Mouse (Mus musculus) frontal cortex, adult 2 months (tissue): ENCODE data around the gene Aig1. TPM values are rescaled to one million over a fixed set of nuclear protein-coding genes. Genes with fewer than 3 reads are reported as not detected.
A peak's percentile ranks its signal among the peaks of the same experiment; 100 is the strongest.

Experiments
- DNase-seq, 2 experiments: peaks; one replicate each; pipeline ENCODE4 v3.0.0; 2022; ENCODE audit warnings: low spot score in 1 of 2; ENCODE audit errors: extremely low spot score in 1 of 2
- polyA plus RNA-seq: library from polyadenylated mRNA; depleted of rRNA; stranded (reverse); fragments of >200 nt; gene quantifications from 2 replicates; pipeline ENCODE4 v1.2.3, GENCODE M21; 2012; rRNA removed

Aig1 gene
- polyA plus RNA-seq, 1 experiment = 69.6 TPM

DNA sequence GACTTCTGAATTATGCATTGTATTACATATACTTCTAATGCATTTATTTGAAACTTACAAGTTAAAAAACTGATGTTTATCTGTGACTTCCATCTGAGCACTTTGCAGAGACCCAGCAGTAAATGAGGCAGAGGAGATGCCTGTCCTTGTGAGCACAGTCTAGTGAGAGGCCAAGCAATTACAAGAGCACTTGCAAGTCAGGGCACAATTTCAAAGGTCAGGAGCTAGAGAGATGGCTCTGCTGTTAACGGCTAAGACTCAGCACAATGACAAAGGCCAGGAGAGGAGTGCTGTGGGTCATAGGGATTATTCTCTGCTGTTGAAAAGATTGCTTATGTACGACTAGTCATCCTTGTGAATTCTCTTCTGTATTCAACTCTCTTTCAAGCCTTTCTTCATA, 209.0 kb downstream of the Aig1 start:
- DNase-seq = no peak

DNA sequence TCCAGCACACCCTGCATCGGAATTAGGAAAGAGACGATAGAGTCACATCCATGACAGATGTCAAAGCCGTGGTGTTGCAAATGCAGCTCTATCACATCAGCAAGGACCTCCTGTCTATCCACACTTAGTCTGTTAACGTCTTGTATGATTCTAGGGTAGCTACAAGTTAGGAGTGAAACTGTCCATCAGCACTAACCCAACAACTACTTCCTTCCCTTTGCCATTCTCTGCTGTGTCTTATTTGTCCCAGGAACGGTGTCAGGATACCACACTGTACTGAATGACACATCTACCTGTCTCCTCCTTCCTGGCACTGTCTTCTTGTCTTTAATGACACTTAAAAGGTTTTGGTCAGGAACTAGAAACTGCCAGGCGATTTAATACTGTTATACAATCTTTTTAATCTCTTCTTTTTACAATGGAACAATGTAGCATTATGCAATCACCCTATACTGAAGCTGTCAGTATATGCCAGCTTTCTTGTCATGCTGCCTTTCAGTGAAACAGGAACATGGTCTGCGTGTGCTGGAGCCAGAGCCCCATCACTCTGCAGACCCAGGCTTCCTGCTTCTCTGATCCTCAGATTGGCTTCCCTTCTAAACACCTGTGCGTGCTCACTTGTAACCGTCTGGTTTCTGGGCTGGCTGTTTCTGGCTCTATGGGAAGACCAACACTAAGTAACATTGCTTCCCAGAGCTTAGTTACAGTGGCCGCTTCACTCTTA, 214.9 kb downstream of the Aig1 start:
- no peak for DNase-seq

DNA sequence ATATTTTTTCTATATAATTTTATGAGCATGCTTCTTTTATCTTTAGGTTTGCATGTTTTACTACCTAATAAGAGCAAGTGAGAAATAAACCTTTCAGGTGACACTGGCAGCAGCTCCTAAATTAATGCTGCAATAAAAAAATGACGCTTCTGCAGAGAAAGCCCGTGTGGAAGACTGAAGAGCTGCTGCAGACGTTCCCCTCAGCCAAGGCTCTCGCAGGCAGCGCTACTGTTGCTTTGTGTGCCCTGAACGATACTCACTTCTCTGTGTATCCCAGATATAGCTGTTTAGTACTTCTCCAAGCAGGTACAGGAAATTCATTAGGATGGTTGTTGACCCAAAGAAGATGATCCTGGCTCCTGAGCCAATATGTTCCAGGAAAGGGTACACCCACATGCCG, 215.5 kb downstream of the Aig1 start:
- DNase-seq = no peak

DNA sequence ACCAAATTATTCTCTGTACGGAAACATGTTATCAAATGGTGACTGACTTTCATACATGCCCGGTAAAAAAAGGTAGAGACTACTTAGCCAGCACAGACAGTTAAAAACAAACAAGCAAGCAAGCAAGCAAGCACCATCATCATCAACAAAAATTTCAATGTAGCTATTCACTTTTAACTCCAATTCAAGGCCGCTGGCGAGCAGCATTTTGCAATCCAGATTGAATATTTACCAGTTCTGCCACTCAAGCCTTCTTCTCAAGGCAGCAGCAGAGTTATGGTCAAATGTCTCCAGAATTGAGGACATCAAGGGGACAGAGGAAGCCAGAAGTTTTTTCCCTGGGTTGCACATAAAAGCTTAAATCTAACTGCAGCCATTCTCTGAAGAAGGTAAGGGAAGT, 216.7 kb downstream of the Aig1 start:
- no peak for DNase-seq

DNA sequence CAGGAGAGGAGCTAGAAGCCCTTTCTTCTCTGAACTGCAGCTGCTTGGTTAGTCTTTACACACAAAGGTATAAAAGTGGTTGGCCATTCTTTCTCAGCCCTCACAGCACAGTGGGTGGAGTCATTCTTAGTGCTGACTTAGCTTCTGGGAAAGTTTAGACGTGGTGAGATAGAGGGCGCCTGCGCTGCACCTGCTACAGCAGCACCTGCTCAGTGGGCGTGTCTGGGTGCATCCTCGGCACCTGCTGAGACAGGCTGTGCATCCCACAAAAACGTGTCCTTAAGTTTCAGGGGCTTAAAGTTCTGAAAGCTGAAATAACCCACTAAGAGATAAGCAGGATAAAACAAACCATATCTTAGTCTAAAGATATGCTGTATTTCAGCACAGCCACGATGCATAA, 227.0 kb downstream of the Aig1 start:
- peak in 1 of 2 experiments; percentile 34 for DNase-seq

DNA sequence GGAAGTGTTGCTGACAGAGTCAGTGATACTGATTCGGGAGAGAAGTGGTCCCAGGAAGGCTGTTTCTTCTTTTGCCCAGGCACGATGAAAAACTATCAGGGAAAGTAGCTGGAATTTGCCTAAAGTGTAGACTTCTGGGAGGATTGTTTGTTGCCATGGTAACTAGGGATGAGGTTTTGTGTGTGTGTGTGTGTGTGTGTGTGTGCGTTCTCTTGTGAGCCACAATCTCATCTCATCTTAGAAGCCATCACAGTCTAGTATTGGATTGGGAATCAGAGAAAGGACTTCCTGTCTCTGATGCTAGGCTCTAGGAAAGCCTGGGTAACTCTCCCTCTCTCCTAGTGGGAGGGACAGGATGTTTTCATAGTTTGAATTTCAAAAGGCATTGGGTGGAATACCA, 237.0 kb downstream of the Aig1 start:
- DNase-seq = peak in 1 of 2 experiments; percentile 20

DNA sequence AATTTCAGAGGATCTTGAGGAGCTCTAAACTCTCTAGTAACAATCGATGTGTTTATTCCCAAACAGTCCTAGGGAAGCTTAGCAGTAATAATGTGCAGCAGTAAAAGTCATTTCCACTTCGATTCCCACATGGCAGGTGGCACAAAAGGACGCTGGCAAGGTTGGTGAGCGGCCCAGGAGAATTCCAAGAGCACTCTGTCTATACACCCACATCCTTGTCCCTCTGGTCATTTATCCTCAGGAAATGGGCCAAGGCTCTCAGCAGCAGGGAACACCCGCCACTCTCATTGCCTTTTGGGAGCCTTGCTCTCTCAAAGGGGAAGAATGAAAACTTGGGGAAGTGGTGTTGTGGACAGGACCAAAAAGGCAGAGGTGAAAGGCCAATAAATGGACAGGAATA, 245.0 kb downstream of the Aig1 start:
- DNase-seq = no peak

DNA sequence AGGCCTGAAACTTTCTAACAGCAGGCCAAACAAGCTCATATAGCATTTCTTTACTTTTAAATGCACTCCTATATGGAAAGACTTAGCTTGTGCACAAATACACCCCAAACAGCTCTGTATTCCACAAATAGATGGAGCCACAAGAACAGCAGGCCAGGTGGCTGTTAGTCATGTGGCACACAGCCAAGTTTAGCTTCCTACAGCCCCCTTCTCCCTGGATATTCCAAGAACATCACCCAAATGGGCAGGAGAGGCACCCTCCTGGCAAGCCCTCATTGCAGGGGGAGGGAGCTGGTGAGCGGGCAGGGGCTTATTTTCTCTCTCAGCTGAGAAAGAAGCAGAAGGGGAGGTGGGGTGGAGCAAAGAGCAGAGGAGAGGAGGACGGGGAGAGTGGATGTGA, 267.9 kb downstream of the Aig1 start:
- peak; percentile 30 to 72 for DNase-seq

DNA sequence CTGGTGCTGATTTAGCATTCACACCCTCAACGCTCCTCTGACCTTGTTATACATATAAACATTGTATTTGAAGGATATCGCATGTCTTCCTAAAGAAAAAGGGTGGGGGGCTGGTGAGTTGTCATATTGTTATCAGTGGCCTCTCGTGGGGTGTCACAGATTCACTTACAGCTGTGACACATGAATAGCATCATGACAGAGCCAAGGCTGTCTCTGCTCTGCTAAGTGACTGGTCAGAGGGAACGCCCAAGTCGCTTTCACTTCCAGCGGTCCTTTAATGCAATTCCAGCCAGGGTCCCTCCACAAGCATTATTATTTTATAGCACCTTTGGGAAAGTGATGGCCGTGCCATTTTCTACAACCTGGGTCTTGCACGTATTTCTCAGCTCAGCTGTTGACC, 271.3 kb downstream of the Aig1 start:
- no peak for DNase-seq

Other genes with a start within 250 kb of the Aig1 start
- gene Hivep2, start 97.1 kb upstream of the Aig1 start, polyA plus RNA-seq = 96.0 and 102 TPM in 2 replicates